17 mouse cellular contexts compared by ENCODE assay signal in genomic region chr9:41029827-41030226, GRCm38 (mm10). TPM values are rescaled to one million over a fixed set of nuclear protein-coding genes. Genes with fewer than 3 reads are reported as not detected.
A peak's percentile ranks its signal among the peaks of the same experiment; 100 is the strongest.
DNase-seq lines count a peak whose midpoint lies in the region; ATAC-seq and TF ChIP-seq lines count a peak whose summit lies in the region.
"Had no signal": no experiment of that assay in that cellular context is flagged by ENCODE, and none has a peak within 500 bp of the region (broad histone marks: within the 10 kb centered on the region; RNA-seq: fewer than 3 reads in every experiment).

No protein-coding gene starts in this region.

- 80% methylated on average over 6 of the region's 6 CpGs for WGBS in stomach, postnatal 0 days
- 83% methylated on average over 6 of the region's 6 CpGs for WGBS in limb, embryonic 10.5 days

- no peaks in the 10 kb centered on the region for H3K36me3 ChIP-seq in stomach, postnatal 0 days (ENCODE audit: control insufficient read depth, insufficient read depth, low read length)
- no peaks in the 10 kb centered on the region for H3K36me3 ChIP-seq in limb, embryonic 10.5 days

- no peaks in the 10 kb centered on the region for H3K9me3 ChIP-seq in stomach, postnatal 0 days (ENCODE audit: control insufficient read depth, low read length)
- no peaks in the 10 kb centered on the region for H3K9me3 ChIP-seq in limb, embryonic 10.5 days (replicated peaks)

- no peak for TF ChIP-seq EP300 in stomach, postnatal 0 days (optimal IDR thresholded peaks at IDR 0.05)

- ATAC-seq in stomach, postnatal 0 days (ENCODE audit: low FRiP score, low TSS enrichment), result no peak
- ATAC-seq: forebrain, embryonic 16.5 days had no signal

- no peak overlapping the region for H3K9ac ChIP-seq in stomach, postnatal 0 days (ENCODE audit: low read length)

- H3K4me3 ChIP-seq in layer of hippocampus, adult 2 months, result no peak overlapping the region
- no peak overlapping the region for H3K4me3 ChIP-seq in stomach, postnatal 0 days (ENCODE audit: low read depth, low read length)
- no peak overlapping the region for H3K4me3 ChIP-seq in limb, embryonic 10.5 days

- no peak overlapping the region for H3K27ac ChIP-seq in layer of hippocampus, adult 2 months
- H3K27ac ChIP-seq in stomach, postnatal 0 days (replicated peaks), result no peak overlapping the region
- no peak overlapping the region for H3K27ac ChIP-seq in limb, embryonic 10.5 days

- peak; percentile 62 for TF ChIP-seq CTCF in layer of hippocampus, adult 2 months (conservative IDR thresholded peaks at IDR 0.05)
- peak; percentile 62 for TF ChIP-seq CTCF in stomach, postnatal 0 days (IDR thresholded peaks at IDR 0.05; ENCODE audit: low read depth)

- no peak overlapping the region for H3K4me2 ChIP-seq in stomach, postnatal 0 days (replicated peaks; ENCODE audit: low read depth)
- H3K4me2 ChIP-seq: midbrain, embryonic 11.5 days had no signal

- DNase-seq in layer of hippocampus, adult 2 months (ENCODE audit: low spot score in 2 of 2), result no peak
- no peak for DNase-seq in layer of hippocampus, postnatal 25 days (ENCODE audit: extremely low spot score in 1 of 2, low spot score in 1 of 2)
- DNase-seq in thymus, postnatal 0 days (ENCODE audit: low spot score), result peak; percentile 47
- DNase-seq in thymus, adult 18-20 months, result no peak
- peak; percentile 9 for DNase-seq in T-cell, adult 2 months (ENCODE audit: low spot score)
- no peak for DNase-seq in stomach, postnatal 0 days (ENCODE audit: low spot score)
- DNase-seq in limb, embryonic 10.5 days (ENCODE audit: low spot score), result no peak
- DNase-seq: adrenal gland, adult 2 months; cerebellum, adult 8-10 months; gastrocnemius, postnatal 10 days; heart, postnatal 36 days; kidney, postnatal 10 days; liver; lung, postnatal 14 days had no signal

- H3K4me1 ChIP-seq in stomach, postnatal 0 days (replicated peaks; ENCODE audit: control insufficient read depth, insufficient read depth), result no peaks in the 10 kb centered on the region
- H3K4me1 ChIP-seq in limb, embryonic 10.5 days, result peaks cover 11% of the 10 kb centered on the region

- H3K27me3 ChIP-seq in stomach, postnatal 0 days (ENCODE audit: control insufficient read depth, insufficient read depth, low read length), result no peaks in the 10 kb centered on the region
- no peaks in the 10 kb centered on the region for H3K27me3 ChIP-seq in limb, embryonic 10.5 days (ENCODE audit: low read depth, poor library complexity, severe bottlenecking)

RNA-seq across cellular contexts. Expression of gene Crtam, which starts 25.4 kb away (rescaled TPM):
- under 1 TPM; 0.12 to 0.36 TPM for total RNA-seq in layer of hippocampus, adult 2 months (2021)
- total RNA-seq in layer of hippocampus, postnatal 25 days (2021), result under 1 TPM in 1 of 2 experiments, not detected in 1; 0.19 TPM
- polyA plus RNA-seq in thymus, postnatal 0 days (2015; fragmentation: Nextera tagmentation; extraction: Ambion mirVana), result 0.72 and 0.75 TPM in 2 replicates
- not detected in 2 replicates for polyA plus RNA-seq in stomach, postnatal 0 days (2015; fragmentation: Nextera tagmentation; extraction: Ambion mirVana)
- 0.08 and 0.16 TPM in 2 replicates for polyA plus RNA-seq in limb, embryonic 10.5 days (2016; fragmentation: Nextera tagmentation; extraction: Ambion mirVana)
- total RNA-seq: adrenal gland, adult 2 months; heart, adult 8-10 months; heart, postnatal 36 days had no signal
- polyA plus RNA-seq: adrenal gland, adult 2 months; forebrain, embryonic 16.5 days had no signal

Comparison
In these comparisons a context has a peak if more than half of its experiments do, and no peak if none do; other contexts are left out.
1. DNase-seq: peak in thymus, postnatal 0 days (single experiment) and T-cell, adult 2 months (single experiment); none in layer of hippocampus, adult 2 months (0 of 2), layer of hippocampus, postnatal 25 days (0 of 2), thymus, adult 18-20 months (0 of 2), stomach, postnatal 0 days (single experiment) and limb, embryonic 10.5 days (single experiment).